Mouse (Mus musculus): ENCODE measurements around the gene Tmem198b. TPM values are rescaled to one million over a fixed set of nuclear protein-coding genes. Genes with fewer than 3 reads are reported as not detected.

The Tmem198b gene
- total RNA-seq, 2 experiments from 2014 or later: 11.0 to 14.1 TPM

DNA sequence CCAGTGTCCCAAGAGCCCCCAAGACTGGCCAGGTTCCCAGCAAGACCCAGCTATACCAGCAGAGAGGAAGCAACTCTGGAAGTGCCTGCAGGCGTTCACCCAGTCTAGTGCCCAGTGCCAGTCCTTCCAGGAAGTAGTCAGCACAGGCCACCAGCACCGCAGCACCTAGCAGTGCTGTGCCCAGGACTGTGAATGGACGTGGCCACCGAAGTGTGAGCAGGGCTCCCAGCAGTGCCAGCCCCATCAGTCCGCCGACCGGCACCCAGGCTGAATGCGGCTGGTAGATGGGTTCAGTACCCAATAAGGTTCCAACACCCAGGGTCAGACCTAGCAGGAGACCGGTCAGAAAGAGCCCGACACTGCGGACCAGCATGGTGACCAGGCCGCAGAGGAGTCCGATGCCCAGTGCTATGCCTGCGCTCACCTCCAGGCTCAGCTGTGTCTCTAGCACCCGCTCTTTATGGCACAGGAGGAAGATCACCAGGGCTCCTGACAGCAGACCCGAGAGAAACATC is 2.1 kb downstream of the Tmem198b start:
- no peak for DNase-seq

DNA sequence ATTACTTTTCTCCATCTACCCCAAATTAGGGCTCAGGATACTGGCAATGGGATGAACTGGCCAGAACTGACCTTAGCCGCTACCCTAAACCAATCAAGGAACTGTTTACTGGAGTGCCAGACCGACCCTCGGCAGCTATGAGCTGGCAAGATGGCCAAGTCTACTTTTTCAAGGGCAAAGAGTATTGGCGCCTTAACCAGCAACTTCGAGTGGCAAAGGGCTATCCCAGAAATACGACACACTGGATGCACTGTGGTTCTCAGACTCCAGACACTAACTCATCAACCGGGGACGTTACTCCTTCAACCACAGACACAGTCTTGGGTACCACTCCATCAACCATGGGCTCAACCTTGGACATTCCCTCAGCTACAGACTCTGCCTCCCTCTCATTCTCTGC is 5.5 kb downstream of the Tmem198b start:
- DNase-seq: no peak

DNA sequence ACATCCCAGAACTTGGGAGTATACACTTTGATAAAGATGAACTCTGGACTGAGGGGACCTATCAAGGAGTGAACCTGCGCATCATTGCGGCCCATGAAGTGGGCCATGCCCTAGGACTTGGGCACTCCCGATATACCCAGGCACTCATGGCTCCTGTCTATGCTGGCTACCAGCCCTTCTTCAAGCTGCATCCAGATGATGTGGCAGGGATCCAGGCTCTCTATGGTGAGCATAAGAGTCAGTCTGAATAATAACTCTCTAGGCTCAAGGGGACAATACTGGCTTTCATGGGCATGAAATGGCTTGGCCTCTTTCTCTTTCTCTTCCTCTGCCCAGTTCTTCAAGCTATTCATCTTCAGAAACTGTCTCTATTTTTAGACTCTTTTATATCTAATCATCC is 8.6 kb downstream of the Tmem198b start:
- no peak for DNase-seq

DNA sequence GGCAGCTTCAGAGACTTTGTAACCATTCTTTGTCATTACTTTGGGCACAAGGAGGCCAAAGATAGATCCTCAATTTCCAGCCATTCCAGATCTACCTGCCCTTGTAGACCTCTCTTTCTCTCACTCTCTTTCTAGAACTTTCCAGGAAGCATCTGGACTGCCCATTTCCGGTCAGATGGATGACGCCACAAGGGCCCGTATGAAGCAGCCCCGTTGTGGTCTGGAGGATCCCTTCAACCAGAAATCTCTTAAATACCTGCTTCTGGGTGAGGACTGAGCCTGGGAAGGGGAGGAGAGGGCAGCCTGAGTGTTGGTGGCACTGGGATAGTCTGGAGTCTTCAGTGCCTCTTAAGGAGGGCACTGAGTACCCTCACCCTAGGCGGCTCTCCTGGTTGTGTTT is 9.8 kb downstream of the Tmem198b start:
- no peak for DNase-seq

DNA sequence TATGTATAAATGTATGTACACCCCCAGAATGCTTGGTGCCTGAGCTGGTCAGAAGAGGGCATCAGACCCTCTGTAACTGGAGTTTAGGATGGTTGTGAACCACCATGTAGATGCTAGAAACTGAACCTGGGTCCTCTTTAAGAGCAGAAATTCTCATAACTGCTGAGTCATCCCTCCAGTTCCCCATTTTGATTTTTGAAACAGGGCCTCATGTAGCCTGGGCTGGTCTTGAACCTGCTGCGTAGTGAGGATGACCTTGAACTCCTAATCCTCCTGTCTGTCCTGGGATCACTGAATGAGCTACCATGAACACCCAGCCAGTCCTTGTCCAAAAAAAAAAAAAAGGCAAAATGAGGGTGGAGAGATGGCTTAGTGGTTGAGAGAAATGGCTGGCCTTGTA is 10.9 kb downstream of the Tmem198b start:
- DNase-seq: no peak

DNA sequence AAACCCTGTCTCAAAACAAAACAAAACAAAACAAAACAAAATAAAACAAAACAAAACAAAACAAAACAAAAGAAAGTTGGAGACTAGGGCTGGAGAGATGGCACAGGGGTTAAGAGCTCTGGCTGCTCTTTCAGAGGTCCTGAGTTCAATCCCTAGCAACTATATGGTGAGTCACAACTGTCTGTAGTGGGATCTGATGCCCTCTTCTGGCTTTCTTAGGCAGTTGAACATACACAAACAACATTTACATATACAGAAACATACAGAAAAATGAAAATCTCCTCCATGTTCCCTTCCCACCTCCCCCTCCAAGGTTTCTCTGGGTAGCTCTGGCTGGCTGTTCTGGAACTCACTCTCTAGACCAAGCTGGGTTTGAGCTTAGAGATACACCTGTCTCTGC is 12.1 kb downstream of the Tmem198b start:
- DNase-seq: no peak

DNA sequence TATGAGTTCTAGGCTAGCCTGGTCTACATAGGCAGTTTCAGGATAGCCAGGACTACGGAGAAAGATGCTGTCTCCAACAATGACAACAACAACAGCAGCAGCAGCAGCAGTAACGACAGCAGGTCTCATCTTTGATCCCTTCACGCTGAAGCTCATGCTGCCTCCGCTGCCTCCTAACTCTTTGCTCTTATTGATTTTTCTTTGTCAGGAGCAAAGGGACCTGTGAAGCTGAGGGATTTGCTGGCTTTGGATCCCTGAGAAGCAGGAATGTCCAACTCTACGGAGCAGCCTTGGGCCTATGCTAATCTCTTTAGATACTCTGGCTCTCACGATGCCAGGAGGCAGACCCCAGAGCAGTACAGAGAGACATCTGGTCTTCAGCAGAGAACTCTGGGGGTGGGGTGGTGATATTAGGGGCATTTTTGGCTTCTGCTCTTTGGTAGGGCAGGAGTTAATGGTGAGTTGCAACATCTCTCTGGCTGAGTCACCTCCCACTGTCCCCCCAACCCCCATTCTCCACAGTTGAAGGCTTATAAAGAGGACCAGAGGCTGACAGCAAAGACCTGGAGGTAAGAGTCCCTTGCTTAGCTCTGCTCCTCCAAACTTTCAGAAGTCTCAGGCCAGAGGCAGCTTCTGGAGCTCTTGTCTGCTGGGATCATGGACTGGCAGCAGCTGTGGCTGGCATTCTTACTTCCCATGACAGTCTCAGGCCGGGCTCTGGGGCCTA is 13.6 kb downstream of the Tmem198b start, which contains the start of gene Mmp19:
Gene Mmp19, plus strand, starts transcription at position 513 of the 727 bp plus-strand sequence.
- DNase-seq: peak; percentile 63

DNA sequence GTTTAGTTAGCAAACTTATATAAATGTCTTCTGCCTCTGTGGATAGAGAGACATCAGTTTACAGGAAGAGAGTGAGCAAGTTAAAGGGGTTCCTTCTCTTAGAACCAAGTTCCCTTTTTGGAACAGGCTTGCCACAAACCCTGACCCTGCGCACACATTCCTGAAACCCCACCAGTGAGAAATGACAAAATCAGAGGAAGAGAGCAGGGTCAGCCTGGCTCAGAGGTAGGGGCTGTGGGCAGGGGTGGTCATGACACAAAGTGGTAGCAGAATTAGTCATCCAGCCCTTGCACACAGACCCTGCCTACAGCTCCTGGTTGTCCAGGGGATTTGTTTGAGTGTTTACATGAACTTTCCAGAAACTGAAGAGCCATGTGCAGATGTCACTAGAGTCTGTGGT is 24.0 kb downstream of the Tmem198b start:
- no peak for DNase-seq

DNA sequence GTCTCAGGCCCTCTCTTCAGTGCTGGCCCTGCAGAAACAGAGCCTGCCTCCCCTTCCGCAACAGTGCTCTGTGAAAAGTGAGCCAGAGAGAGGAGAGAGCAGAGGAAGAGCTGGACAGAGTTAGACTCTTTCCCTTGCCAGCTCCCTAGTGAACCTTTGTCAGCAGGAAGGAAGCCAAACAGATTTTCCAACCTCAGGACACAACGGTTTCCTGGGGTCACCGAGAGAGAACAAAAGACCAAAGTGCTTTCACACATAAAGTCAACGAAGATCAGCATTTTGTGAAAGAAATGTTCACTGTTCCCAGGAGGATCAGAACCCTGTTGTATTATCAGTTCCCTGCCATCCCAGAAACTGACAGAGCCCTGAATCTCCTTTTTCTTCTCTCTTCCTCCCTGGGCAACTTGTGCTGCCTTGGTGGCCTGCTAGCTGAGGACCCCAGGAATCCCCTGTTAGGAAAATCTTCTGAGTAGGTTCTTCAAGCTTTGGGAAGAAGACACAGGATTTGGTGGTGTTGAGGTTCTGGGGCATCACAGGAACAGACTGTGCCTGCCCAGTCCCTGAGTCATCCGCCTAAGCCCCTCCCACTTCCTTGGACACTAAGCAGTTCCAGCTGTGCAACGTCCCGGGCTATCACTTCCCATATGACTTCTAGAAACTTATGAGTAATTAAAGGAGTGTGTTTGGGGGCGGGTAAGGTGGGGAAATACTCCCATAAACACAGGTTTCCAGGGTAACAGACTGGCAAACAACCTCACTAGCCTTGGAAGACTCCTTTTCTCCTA is 25.0 kb downstream of the Tmem198b start:
- DNase-seq: peak; percentile 78

DNA sequence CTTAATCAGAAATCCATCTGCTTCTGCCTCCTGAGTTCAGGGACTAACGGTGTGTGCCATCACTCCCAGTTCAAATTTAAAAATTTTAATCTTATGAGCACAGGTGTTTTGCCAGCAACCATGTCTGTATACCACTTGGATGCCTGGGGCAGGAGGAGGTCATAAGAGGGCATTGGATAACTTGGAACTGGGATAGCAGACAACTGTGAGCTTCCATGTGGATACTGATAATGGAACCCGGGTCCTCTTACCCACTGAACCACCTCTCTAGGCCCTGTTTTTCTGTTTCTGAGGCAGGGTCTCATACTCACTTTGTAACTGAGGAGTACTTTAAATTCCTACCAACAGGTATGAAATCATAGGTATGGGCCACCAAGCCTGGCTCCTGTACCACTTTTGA is 25.7 kb downstream of the Tmem198b start:
- DNase-seq: no peak

DNA sequence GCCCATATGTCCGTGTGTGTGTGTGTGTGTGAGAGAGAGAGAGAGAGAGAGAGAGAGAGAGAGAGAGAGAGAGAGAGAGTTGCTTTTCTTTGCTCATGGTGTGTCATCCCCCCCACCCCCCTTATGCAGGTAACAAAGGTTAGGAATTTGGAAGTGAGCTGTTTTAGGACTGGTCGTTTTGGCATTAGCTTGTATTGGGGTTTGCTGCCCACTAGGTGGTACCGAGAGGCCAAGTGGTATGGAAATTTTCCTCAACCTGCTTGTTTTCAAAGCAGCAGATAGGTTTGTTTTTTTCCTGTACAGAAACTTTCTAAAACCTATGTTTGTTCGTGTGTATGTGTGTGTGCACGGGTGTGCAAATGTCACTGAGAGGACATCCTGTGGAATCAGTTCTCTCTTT is 30.5 kb downstream of the Tmem198b start:
- no peak for DNase-seq

DNA sequence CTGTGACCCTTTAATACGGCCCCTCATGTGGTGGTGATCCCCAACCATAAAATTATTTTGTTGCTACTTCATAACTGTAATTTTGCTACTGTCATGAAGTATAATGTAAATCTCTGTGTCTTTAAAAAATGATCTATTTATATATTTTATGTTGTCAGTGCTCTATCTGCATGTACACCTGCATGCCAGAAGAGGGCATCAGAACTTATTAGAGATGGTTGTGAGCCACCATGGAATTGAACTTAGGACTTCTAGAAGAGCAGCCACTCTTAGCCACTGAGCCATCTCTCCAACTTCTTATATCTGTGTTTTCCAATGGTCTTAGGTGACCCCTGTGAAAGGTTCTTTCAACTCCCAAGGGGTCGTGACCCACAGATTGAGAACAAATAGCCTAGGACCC is 31.3 kb downstream of the Tmem198b start:
- no peak for DNase-seq

Other genes starting within 250 kb of the Tmem198b start
- gene Pa2g4, start 238.4 kb downstream of the Tmem198b start, total RNA-seq (2021): 10 to 100 TPM; 85.1 to 90.9 TPM
- 10 to 100 TPM in 1 of 2 experiments, 1 to 10 TPM in 1; 10.0 to 11.1 TPM for gene Erbb3, start 214.7 kb downstream of the Tmem198b start, total RNA-seq (2021)
- gene Rps26, start 177.6 kb downstream of the Tmem198b start, total RNA-seq (2021): 100 to 1,000 TPM; 696 to 753 TPM
- 1 to 10 TPM in 1 of 2 experiments, under 1 TPM in 1; 0.87 to 2.2 TPM for gene Ikzf4, start 158.4 kb downstream of the Tmem198b start, total RNA-seq (2021)
- gene Suox, start 130.3 kb downstream of the Tmem198b start, total RNA-seq (2021): 10 to 100 TPM; 19.8 to 24.2 TPM
- 10 to 100 TPM; 91.4 to 96.1 TPM for gene Rab5b, start 108.1 kb downstream of the Tmem198b start, total RNA-seq (2021)
- gene Pmel, start 100.2 kb downstream of the Tmem198b start, total RNA-seq (2021): 1 to 10 TPM; 2.1 to 2.7 TPM
- gene Cdk2, start 99.3 kb downstream of the Tmem198b start, total RNA-seq (2021): 10 to 100 TPM; 33.2 to 38.6 TPM
- gene Dgka, start 59.5 kb downstream of the Tmem198b start, total RNA-seq (2021): 10 to 100 TPM; 16.2 to 17.2 TPM
- 10 to 100 TPM; 24.3 to 26.3 TPM for gene Pym1, start 56.5 kb downstream of the Tmem198b start, total RNA-seq (2021)
- gene Mmp19, start 13.5 kb downstream of the Tmem198b start, total RNA-seq (2021): 10 to 100 TPM; 22.1 to 23.9 TPM
- 10 to 100 TPM; 57.7 to 64.9 TPM for gene Dnajc14, start 308 bp downstream of the Tmem198b start, total RNA-seq (2021)
- 10 to 100 TPM; 52.0 to 55.0 TPM for gene Sarnp, start 13.0 kb upstream of the Tmem198b start, total RNA-seq (2021)
- 10 to 100 TPM; 28.3 to 30.2 TPM for gene Ormdl2, start 17.3 kb upstream of the Tmem198b start, total RNA-seq (2021)
- 1 to 10 TPM; 3.0 to 4.5 TPM for gene Gdf11, start 87.3 kb upstream of the Tmem198b start, total RNA-seq (2021)
- gene Cd63, start 96.6 kb upstream of the Tmem198b start, total RNA-seq (2021): 100 to 1,000 TPM; 243 to 263 TPM
- 10 to 100 TPM; 16.4 to 22.8 TPM for gene Rdh5, start 118.5 kb upstream of the Tmem198b start, total RNA-seq (2021)
- 100 to 1,000 TPM; 216 to 240 TPM for gene Bloc1s1, start 119.7 kb upstream of the Tmem198b start, total RNA-seq (2021)
- gene Itga7, start 129.4 kb upstream of the Tmem198b start, total RNA-seq (2021): 10 to 100 TPM; 24.4 to 36.7 TPM
- gene Mettl7b, start 156.6 kb upstream of the Tmem198b start, total RNA-seq (2021): 10 to 100 TPM; 17.2 to 32.9 TPM
- gene Olfr9, start 185.1 kb upstream of the Tmem198b start, total RNA-seq (2021): not detected
- not detected for gene Olfr763, start 206.4 kb upstream of the Tmem198b start, total RNA-seq (2021)
- gene Olfr764-ps1, start 235.5 kb upstream of the Tmem198b start, total RNA-seq (2021): not detected
- not detected for gene Olfr765, start 245.6 kb upstream of the Tmem198b start, total RNA-seq (2021)

Data from adrenal gland, postnatal 10 days (tissue).